Mouse (Mus musculus) testis, postnatal 14 days (tissue): Measurements from ENCODE around the gene Rspo1.

Experiments
- DNase-seq: peaks from one replicate; pipeline ENCODE4 v3.0.0; 2021; ENCODE audit warnings: low spot score

Gene Rspo1

DNA sequence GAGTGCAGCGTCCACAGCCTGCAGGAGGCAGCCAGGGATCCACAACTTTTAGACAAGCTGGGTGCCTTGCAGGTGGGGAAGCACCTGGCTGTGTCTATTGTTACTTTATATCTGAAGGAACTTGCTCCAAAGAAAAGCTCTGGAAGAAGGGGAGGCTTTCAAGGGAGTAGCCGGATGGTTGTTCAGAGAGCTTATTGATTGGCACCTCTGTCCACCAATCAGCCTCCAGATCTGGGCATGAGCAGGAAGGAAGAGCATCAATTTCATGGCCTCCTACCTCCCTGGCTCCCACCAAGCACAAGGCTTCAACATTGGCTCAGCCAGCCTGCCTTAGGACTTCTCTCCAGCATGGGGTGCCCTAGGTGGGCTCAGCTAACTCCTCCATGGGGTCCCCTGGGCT lies 12.9 kb upstream of the Rspo1 start:
- DNase-seq: peak; percentile 89

GRCm38 (mm10) chr4:124978201-124978600 lies 8.0 kb upstream of the Rspo1 start:
- no peak for DNase-seq

- DNase-seq: no peak
These were observed 2.2 kb upstream of the Rspo1 start for GRCm38 (mm10) chr4:124983893-124984526.

DNA sequence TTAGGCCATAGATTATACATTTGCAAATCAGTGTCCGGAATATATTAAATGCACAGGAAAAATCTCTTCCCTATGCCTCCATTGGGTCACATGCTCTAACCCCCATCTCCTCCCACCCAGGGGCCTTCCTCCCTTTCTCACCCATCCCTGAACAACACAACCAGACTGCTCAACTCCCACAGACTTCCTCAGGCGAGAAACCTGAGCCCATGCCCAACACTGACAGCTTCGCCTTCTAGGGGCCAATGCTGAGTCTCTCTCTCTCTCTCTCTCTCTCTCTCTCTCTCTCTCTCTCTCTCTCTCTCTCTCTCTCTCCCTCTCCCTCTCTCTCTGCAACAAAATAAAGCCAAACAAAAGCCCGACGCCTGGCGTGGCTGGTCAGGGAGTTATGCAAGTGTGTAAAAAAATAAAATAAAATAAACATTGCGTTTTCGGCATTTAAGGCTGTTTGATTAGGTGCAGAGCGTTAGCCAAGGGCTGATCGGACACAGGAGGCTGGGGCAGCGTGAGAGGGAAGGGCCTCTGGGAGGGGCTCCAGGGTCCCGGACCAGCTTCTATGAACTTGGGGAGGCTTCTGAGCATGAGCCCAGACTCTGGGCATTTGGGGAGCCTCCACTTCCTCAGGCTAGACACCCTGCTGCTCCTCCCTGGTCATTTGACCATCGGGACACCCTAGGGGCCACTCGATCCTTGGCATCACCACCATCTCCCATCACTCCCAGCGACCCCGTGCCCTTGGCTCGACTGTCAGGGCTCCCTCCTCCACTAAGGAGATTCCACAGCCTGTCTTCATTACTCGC lies 1.2 kb upstream of the Rspo1 start:
- DNase-seq: no peak

DNA sequence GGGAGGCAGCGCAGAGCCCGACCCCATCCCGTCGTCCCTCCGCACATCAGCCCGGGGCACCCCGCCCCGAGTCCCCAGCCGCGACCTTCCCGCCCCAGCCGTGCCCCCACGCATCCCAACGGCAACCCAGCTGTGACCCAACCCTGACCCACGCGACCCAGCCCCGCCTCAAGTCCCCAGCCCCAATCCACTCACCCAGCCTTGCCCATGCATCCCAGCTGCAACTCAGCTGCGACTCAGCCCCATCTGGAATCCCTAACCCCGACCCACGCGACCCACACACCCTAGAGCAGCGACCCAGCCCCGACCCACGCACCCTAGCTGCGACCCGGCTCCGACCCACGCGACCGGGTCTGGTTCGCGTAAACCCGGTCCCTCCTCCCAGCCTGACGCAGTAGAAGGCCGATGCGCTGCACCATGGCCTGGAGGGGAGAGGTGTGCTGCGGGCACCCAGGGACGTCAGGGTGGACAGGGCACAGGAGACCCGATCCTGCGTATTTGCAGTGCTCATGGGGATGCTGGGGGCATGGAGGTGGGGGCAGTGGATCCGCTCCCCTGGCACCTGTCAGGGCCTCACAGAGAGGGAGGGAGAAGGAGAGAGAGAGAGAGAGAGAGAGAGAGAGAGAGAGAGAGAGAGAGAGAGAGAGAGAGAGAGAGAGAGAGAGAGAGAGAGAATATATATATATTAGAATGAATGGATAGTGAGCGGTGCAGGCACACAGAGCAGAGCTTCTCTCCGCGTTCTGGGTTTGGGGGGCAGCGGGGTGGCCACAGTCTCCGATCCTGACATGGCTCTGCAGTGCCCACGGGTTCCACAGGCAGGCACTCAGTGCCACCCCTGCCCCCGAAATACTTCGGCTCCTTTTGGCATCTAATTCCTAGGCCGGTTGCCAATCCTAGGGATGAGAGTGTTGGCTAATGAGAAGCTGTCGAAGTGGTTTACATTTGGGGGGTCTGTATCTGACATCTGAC lies 795 bp downstream of the Rspo1 start:
- no peak for DNase-seq

DNA sequence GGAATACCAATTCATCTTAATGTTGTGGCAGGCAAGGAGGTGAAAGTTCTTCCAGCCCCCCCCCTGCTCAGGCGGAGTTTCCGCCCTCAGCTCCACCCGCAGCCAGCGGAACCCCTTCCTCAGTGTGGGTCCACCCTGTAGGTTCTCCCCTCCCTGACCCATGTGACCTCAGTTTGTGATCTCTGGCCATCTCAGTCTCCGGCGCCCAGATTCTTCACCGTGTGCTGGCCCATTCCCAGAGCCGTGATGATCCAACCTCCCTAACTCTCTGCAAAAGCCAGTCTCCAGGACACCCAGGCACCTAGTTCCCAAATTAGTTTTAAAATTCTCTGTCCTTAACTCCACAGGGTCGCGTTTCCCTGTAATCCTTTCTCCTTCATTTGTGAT lies 1.5 kb downstream of the Rspo1 start:
- DNase-seq: no peak

GRCm38 (mm10) chr4:124988382-124988781 lies 2.2 kb downstream of the Rspo1 start:
- DNase-seq: no peak

DNA sequence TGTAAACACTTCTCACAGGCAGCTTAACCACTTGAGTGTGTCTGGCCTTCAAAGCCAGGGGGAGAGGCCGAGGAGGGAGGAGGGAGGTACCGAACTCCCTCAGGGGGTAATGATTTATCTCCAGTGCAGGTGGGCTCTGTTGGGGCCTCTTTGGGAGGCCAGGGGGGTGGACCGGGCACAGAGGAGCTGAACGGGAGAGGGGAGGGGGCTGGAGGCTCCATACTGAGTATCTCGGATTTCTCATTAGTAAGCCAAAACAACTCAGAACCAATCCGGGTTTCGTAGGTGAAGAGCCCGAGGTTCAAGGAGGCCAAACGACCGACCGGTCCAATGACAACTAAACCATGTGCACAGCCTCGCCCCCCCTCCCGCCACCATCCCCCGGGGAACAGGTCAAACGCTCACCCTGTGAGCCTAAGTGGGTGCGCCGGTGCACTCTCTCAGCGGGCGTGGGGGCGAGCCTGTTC lies 3.6 kb downstream of the Rspo1 start:
- no peak for DNase-seq

- no peak for DNase-seq
These were observed 4.1 kb downstream of the Rspo1 start for GRCm38 (mm10) chr4:124990325-124990724.

- no peak for DNase-seq
These were observed 11.4 kb downstream of the Rspo1 start for GRCm38 (mm10) chr4:124997479-124998147.

- no peak for DNase-seq
These were observed 13.3 kb downstream of the Rspo1 start for GRCm38 (mm10) chr4:124999548-124999947.

DNA sequence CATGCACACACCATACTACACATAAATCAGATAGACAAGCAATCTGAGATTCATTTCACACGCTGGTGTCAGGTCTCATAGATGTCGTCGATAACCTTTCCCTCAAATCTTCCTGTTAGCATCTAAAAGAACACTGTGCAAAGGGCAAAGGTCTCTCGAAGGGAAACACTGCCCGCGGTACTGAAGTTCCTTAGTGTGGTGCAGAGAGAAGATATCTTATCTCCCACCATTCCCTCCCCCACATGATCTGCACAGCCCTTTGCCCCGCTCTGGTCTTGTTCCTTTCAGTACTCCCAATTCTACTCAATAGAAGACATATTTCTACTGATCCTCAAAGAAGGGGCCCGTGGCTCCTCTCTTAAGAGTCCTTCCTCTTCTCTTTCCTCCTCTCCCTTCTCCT lies 16.7 kb downstream of the Rspo1 start:
- DNase-seq: no peak

DNA sequence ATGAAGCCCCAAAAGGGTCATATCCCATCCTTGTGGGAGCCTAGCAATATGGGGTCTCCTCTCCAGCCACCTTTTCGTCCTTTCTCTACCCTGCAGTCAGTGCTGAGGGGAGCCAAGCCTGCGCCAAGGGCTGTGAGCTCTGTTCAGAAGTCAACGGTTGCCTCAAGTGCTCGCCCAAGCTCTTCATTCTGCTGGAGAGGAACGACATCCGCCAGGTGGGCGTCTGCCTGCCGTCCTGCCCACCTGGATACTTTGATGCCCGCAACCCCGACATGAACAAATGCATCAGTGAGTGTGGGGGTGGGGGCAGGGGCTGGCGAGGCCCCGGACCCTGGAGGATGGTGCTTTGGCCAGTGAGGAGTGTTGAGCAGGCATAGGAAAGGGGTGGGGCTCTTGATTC lies 18.7 kb downstream of the Rspo1 start:
- DNase-seq: no peak

DNA sequence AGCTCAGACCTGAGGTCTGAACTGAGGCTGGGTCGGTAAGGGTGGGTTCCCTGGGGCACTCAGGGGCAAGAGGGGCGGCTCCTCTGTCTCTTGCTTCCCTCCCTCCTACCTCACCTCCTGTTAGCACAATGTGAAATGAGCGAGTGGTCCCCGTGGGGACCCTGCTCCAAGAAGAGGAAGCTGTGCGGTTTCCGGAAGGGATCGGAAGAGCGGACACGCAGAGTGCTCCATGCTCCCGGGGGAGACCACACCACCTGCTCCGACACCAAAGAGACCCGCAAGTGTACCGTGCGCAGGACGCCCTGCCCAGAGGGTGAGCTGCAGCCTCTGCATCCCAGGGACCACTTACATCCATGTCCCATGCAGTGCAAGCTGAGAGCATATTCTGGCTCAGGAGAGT lies 21.2 kb downstream of the Rspo1 start:
- DNase-seq: no peak

DNA sequence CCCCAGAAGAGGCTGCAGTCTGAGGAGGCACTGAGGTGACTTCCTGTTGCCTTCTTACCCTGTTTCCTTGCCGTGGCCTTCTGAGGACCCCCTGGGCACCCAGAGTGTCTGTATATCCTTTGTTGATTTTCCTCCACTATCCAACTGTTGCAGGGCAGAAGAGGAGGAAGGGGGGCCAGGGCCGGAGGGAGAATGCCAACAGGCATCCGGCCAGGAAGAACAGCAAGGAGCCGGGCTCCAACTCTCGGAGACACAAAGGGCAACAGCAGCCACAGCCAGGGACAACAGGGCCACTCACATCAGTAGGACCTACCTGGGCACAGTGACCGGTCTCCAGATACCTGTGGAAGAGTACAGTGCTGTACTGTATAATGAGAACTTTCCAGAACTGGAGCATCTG lies 22.0 kb downstream of the Rspo1 start:
- DNase-seq: no peak

- DNase-seq: no peak
These were observed 22.5 kb downstream of the Rspo1 start for GRCm38 (mm10) chr4:125008712-125009111.

GRCm38 (mm10) chr4:125015806-125016635 lies 29.8 kb downstream of the Rspo1 start, which contains the start of gene Gnl2:
TSS of gene Gnl2 (plus strand) at chr4:125016585.
- DNase-seq: no peak

DNA sequence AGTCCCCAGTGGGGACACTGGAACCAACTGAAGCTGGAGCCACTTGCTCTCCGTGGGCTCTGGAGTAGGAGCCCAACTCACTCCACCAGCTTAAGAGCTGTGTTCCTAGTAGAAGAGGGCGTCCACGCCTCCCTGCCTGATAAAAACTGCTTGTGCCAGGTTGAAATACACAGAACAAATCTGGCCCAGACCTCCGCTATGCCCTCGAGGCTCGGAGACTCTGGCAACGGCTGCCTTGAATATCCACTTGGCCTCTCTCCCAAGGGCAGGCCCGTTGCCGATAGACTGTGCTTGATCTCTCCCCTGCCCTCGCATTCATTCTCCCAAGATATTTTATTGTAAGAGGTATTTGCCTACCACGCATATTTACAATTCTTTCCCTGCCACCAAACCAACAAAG lies 31.2 kb downstream of the Rspo1 start:
- peak; percentile 82 for DNase-seq

- DNase-seq: no peak
These were observed 34.7 kb downstream of the Rspo1 start for GRCm38 (mm10) chr4:125020780-125021538.
